Mouse (Mus musculus): ENCODE results near the gene Ranbp1.
"Not testable (repeated sequence)": the region's sequence is repeated elsewhere in the genome, so short reads cannot be mapped to it uniquely, and the experiment has no call there.

Gene Ranbp1

DNA sequence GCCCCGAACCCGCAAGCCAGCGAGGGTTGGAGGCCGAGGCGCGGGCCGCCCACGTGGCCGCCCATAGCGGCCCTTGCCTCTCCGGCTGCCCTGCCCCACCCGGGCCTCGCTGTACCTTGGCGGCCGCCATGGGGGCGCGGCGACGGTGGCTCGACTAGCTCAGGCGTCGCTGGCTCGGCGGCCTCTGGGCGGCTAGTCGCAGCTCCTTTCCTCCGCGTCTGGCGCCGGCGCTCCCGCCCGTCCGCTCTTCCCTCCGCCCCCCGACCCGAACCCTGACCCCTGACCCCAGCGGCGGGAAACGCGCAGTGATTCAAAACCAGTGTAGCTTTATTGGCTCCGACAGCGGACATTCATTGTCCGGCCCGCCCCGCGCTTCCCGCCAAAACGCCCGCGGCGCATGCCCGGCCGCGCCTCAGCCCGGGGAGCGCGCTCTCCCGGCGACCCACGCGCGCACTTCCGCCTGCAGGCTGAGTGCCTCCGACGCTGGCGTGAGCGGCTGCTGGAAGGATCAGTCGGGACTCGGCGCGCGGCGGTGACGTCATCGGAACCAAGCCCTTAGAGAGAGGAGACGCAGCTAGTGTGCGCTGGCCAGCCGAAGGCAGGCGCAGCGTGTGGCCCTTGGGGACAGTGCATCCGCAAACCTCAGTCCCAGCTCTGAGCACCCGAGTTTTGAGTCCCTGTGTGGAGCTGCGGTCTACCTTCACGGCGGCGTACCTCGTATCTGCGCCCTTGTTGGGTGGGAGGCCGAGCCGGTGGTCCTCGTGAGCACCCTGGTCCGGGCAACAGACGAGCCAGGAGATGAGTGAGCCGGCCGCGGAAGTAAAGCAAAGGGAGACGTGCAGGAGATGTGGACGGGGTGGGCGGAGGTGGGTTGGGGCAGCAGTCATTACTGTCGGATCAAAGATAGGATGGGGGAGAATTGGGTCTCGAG is at the start of gene Ranbp1, which contains the start of gene Trmt2a:
Gene Ranbp1 (minus strand): TSS at position 300 of the 931 bp plus-strand sequence.
Gene Trmt2a (plus strand): TSS at position 247 of the 931 bp plus-strand sequence.
- peak; percentile 98 to 100 for DNase-seq

- not testable (repeated sequence) for DNase-seq
Observed at GRCm38 (mm10) chr16:18289614-18290013, 41.1 kb upstream of the Ranbp1 start.

GRCm38 (mm10) chr16:18289067-18289588 is 40.6 kb upstream of the Ranbp1 start, which contains the start of gene Dgcr8:
TSS of gene Dgcr8 (minus strand) at chr16:18289246.
- peak; percentile 99 to 100 for DNase-seq

DNA sequence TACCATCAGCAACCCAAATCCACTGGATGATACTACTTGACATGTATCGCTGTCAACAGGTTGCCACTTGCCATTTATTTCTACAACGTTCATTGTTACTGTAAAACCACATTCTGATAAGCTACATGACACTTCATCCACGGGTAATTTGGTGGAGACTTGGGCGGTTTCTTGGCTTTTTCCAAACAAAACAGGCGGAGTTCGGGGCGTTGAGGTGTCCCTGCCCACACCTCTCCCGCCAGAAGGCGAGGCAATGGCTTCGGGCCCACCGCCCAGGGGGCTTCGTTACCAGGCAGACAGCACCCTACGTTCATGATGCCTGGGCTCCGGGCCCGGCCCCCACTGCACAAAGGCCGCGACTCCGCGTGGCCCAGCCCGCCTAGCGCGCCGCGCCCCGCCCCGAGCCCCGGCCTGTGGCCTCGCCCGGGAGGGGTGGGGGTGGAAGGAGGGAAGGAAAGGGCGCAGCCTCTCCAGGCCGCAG is 40.1 kb upstream of the Ranbp1 start:
- DNase-seq: peak in 1 of 2 experiments; percentile 88

GRCm38 (mm10) chr16:18288166-18288565 is 39.6 kb upstream of the Ranbp1 start:
- DNase-seq: peak in 1 of 2 experiments; percentile 15

DNA sequence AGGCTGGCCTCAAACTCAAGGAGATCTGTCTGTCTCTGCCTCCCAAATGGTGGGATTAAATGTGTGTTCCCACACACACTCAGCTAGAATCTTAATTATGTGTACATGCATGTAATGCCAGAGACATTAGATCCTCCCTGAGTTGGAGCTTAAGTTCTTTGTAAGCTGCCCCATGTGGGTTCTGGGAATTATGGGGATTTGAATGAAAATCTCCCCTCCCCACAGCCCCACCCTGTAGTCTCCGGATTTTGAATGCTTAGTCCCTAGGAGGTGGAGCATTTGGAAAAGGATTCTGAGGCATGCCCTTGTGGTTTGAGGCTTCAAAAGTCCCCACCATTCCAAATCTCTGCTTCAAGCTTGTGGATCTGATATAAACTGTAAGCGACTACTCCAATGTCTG is 26.6 kb upstream of the Ranbp1 start:
- DNase-seq: no peak

DNA sequence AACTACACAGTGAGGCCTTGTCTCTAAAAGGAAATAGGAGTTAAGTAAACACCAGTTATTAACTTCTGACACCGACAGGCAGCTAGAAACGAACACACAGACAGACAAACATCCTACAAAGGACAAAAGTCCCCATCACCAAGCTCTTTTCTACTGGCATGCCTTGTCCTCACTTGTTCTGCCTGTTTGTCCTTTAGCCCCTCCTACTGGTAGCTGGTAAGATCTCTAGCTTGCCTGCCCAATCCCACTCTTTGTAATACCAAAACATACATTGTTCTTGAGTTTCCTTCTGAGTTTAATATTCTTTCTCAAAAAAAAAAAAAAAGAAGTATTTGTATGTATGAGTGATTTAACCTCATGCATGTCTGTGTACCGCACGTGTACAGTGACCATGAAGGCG is 19.6 kb upstream of the Ranbp1 start:
- DNase-seq: no peak

DNA sequence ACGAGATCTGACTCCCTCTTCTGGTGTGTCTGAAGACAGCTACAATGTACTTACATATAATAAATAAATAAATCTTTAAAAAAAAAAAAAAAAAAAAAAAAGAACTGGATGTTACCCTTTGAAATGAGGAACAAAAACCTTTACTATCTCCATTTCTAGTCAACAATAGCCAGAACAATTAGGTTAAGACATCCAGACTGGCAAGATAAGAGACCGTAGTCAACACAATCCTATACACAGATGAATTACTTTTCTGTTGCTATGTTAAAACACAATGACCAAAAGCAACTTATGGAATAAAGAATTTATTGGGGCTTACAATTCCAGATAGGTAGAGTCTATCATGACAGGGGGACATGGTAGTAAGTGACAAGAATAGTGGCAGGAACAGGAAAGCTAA is 16.5 kb upstream of the Ranbp1 start:
- no peak for DNase-seq

GRCm38 (mm10) chr16:18258221-18258620 is 9.7 kb upstream of the Ranbp1 start, which contains the start of gene Gm49776:
TSS of gene Gm49776 (minus strand) at chr16:18258321.
- DNase-seq: no peak

- no peak for DNase-seq
Observed at GRCm38 (mm10) chr16:18253866-18254265, 5.3 kb upstream of the Ranbp1 start.

- DNase-seq: no peak
Observed at GRCm38 (mm10) chr16:18252736-18253135, 4.2 kb upstream of the Ranbp1 start.

- no peak for DNase-seq
Observed at GRCm38 (mm10) chr16:18250828-18251790, 2.6 kb upstream of the Ranbp1 start.

- no peak for DNase-seq
Observed at GRCm38 (mm10) chr16:18250231-18250630, 1.7 kb upstream of the Ranbp1 start.

DNA sequence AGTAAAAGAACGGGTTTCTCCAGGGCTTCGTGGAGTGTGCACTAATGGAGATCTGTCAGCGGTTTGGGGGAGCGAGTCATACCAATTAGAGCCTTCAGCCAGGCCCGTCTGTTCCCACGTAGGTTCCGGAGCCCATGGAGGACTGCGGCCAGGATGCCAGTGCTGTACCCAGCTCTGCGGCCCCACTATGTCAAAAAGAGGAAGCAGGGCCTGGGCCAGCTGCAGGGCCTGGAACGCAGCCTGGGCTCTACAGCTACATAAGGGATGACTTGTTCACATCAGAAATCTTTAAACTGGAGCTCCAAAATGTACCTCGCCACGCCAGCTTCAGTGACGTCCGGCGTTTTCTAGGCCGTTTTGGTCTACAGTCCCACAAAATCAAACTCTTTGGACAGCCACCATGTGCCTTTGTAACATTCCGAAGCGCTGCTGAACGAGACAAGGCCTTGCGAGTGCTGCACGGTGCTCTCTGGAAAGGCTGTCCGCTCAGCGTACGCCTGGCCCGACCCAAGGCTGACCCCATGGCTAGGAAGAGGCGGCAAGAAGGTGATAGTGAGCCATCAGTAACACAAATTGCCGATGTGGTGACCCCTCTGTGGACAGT is 934 bp upstream of the Ranbp1 start:
- peak; percentile 56 to 61 for DNase-seq

DNA sequence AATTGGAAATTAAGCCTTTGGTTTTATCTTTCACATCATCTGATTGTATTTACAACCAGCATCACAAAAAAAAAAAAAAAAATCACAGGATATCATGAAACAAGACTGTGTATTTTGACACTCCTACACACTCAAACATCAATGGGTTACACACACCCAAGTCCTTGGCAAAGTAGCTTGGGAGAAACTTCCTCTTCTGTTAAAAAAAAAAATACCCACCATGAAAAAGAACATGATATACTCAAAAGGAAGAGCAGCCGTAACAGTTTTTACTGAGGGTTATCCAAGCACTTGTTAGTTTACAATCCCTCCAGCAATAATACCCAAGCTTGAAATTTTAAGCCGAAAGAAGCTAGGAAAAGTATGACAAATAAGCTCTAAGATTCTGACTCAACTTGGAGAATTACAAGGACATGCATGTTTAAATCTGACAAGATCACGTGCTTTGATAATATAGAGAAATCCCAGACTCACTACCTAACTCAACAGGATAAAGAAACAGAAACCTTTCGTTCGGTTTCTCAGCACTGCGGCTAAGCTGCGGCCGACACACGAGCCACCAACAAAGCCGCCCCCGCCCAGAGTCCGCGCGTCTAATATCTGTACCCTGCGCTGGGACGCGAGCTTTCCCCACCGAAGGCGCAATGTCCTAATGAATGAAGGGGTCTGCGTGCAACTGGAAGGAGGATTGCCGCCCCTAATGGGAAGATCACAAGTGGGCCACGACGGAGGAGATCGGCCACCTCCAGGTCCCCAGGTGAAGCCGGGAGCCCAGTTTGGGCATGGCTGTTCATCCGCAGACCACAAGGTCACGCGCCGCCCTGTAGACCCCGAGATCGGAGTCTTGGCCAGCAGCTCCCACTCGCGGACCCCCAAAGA is 772 bp downstream of the Ranbp1 start:
- peak in 1 of 2 experiments; percentile 31 for DNase-seq

DNA sequence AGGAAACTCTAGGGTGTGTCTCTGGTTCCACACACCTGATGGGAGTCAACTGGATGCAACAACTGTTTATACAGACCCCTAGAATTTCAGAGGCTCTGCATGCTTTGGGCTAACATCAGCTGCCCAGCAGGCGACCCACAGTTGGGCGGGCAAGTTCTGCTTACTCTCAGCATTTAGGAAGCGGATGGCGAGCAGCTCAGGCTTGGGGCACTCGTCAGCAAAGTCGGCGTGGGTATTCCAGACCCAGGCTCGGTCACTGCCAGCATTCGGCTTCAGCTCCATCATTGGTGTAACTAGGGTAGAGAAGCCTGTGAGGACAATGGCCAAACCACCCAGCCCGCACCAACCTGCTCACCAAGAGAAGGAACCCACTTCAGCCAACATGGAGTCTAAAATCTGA is 7.0 kb downstream of the Ranbp1 start:
- no peak for DNase-seq

- DNase-seq: no peak
Observed at GRCm38 (mm10) chr16:18236676-18237501, 11.6 kb downstream of the Ranbp1 start.

GRCm38 (mm10) chr16:18235389-18236065 is 13.0 kb downstream of the Ranbp1 start:
- peak; percentile 72 to 78 for DNase-seq

- DNase-seq: peak; percentile 82 to 88
Observed at GRCm38 (mm10) chr16:18234671-18235388, 13.7 kb downstream of the Ranbp1 start, which contains the start of gene Zdhhc8. TSS of gene Zdhhc8 (minus strand) at chr16:18235136.
